Mouse (Mus musculus) CD4-positive, CD25-positive, alpha-beta regulatory T cell, adult 4 months (primary cell): ENCODE data around the gene Gm13283. TPM values are rescaled to one million over a fixed set of nuclear protein-coding genes. Genes with fewer than 3 reads are reported as not detected.
"Not testable (repeated sequence)": the region's sequence is repeated elsewhere in the genome, so short reads cannot be mapped to it uniquely, and the experiment has no call there.

Experiments used
- ATAC-seq: one replicate; pipeline ENCODE4 v1.8.0; 2017
- polyA plus RNA-seq, 2 experiments: library from polyadenylated mRNA; unstranded; fragments of 100-300 nt; shearing (Covaris generic); gene quantifications; one replicate each; pipeline ENCODE4 v1.2.1; 2017

Gene Gm13283
- polyA plus RNA-seq, 2 experiments from 2014 or later = 0.28 TPM; not detected in 1

- ATAC-seq = not testable (repeated sequence)
These were observed 3.6 kb downstream of the Gm13283 start for GRCm38 (mm10) chr4:88763384-88764018.

DNA sequence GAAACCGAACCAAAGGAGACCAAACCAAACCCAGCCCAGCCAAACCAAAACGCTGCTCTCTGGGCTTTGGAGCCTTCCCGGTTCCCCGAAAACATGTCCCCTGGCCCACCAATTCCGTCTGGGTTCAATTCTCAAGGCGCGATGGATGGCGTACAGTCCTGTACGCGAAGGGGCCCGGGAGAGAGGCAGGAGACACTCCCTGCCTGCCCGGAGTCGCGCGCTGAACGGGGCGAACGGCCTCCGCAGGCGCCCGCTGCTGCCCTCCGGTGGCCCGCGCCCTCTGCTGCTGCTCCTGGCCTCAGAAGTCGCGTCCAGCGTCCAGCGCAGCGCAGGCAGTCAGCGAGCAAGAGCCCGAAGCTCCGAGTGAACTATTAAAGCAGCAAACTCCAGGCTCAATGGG lies 13.6 kb downstream of the Gm13283 start, which contains the start of gene Gm13290:
Gm13290 (plus strand) TSS at position 301 of the 400 bp plus-strand sequence.
- ATAC-seq = not testable (repeated sequence)

- not testable (repeated sequence) for ATAC-seq
These were observed 16.7 kb downstream of the Gm13283 start, which contains the start of gene Gm13289 for GRCm38 (mm10) chr4:88776622-88777021. Gm13289 (plus strand) TSS chr4:88776922.

DNA sequence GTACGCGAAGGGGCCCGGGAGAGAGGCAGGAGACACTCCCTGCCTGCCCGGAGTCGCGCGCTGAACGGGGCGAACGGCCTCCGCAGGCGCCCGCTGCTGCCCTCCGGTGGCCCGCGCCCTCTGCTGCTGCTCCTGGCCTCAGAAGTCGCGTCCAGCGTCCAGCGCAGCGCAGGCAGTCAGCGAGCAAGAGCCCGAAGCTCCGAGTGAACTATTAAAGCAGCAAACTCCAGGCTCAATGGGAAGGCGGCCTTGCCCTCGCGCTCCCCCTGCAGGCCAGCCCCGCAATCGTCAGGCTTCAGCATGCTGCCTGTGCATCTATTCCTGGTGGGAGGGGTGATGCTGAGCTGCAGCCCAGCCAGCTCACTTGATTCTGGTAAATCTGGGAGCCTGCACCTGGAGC lies 19.6 kb downstream of the Gm13283 start, which contains the start of gene Gm13272:
Gm13272 (plus strand) TSS at position 301 of the 400 bp plus-strand sequence.
- not testable (repeated sequence) for ATAC-seq

- ATAC-seq = not testable (repeated sequence)
These were observed 20.4 kb downstream of the Gm13283 start for GRCm38 (mm10) chr4:88780320-88780719.

- not testable (repeated sequence) for ATAC-seq
These were observed 21.9 kb downstream of the Gm13283 start, which contains the start of gene Ifnz for GRCm38 (mm10) chr4:88781831-88782230. Ifnz (plus strand) TSS chr4:88782131.

DNA sequence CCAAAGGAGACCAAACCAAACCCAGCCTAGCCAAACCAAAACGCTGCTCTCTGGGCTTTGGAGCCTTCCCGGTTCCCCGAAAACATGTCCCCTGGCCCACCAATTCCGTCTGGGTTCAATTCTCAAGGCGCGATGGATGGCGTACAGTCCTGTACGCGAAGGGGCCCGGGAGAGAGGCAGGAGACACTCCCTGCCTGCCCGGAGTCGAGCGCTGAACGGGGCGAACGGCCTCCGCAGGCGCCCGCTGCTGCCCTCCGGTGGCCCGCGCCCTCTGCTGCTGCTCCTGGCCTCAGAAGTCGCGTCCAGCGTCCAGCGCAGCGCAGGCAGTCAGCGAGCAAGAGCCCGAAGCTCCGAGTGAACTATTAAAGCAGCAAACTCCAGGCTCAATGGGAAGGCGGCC lies 22.4 kb downstream of the Gm13283 start:
- not testable (repeated sequence) for ATAC-seq

- ATAC-seq = not testable (repeated sequence)
These were observed 25.5 kb downstream of the Gm13283 start, which contains the start of gene Gm13276 for GRCm38 (mm10) chr4:88785409-88785808. Gm13276 (plus strand) TSS chr4:88785709.

DNA sequence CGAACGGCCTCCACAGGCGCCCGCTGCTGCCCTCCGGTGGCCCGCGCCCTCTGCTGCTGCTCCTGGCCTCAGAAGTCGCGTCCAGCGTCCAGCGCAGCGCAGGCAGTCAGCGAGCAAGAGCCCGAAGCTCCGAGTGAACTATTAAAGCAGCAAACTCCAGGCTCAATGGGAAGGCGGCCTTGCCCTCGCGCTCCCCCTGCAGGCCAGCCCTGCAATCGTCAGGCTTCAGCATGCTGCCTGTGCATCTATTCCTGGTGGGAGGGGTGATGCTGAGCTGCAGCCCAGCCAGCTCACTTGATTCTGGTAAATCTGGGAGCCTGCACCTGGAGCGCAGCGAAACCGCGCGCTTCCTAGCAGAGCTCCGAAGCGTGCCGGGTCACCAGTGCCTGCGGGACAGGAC lies 28.5 kb downstream of the Gm13283 start, which contains the start of gene Gm13277:
Gm13277 (plus strand) TSS at position 231 of the 400 bp plus-strand sequence.
- not testable (repeated sequence) for ATAC-seq

- not testable (repeated sequence) for ATAC-seq
These were observed 31.3 kb downstream of the Gm13283 start, which contains the start of gene Gm13278 for GRCm38 (mm10) chr4:88791250-88791649. Gm13278 (plus strand) TSS chr4:88791550.

GRCm38 (mm10) chr4:88793936-88794675 lies 34.2 kb downstream of the Gm13283 start, which contains the start of gene Gm13275:
Gm13275 (plus strand) TSS chr4:88794487.
- not testable (repeated sequence) for ATAC-seq

GRCm38 (mm10) chr4:88797097-88797496 lies 37.2 kb downstream of the Gm13283 start, which contains the start of gene Gm13279:
Gm13279 (plus strand) TSS chr4:88797397.
- not testable (repeated sequence) for ATAC-seq

- ATAC-seq = not testable (repeated sequence)
These were observed 39.4 kb downstream of the Gm13283 start, which contains the start of gene Gm13285 for GRCm38 (mm10) chr4:88799365-88799764. Gm13285 (plus strand) TSS chr4:88799665.

GRCm38 (mm10) chr4:88802954-88803353 lies 43.0 kb downstream of the Gm13283 start, which contains the start of gene Gm13287:
Gm13287 (plus strand) TSS chr4:88803254.
- not testable (repeated sequence) for ATAC-seq

GRCm38 (mm10) chr4:88805231-88805630 lies 45.3 kb downstream of the Gm13283 start, which contains the start of gene Gm13288:
Gm13288 (plus strand) TSS chr4:88805531.
- ATAC-seq = not testable (repeated sequence)

DNA sequence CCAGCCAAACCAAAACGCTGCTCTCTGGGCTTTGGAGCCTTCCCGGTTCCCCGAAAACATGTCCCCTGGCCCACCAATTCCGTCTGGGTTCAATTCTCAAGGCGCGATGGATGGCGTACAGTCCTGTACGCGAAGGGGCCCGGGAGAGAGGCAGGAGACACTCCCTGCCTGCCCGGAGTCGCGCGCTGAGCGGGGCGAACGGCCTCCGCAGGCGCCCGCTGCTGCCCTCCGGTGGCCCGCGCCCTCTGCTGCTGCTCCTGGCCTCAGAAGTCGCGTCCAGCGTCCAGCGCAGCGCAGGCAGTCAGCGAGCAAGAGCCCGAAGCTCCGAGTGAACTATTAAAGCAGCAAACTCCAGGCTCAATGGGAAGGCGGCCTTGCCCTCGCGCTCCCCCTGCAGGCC lies 45.8 kb downstream of the Gm13283 start:
- not testable (repeated sequence) for ATAC-seq

Other genes with a start within 250 kb of the Gm13283 start
- gene Ifnb1, start 237.3 kb upstream of the Gm13283 start, polyA plus RNA-seq = not detected
- not detected for gene Ifna15, start 201.9 kb upstream of the Gm13283 start, polyA plus RNA-seq
- not detected for gene Ifna14, start 188.3 kb upstream of the Gm13283 start, polyA plus RNA-seq
- gene Ifna9, start 167.7 kb upstream of the Gm13283 start, polyA plus RNA-seq = not detected
- not detected for gene Ifna12, start 156.7 kb upstream of the Gm13283 start, polyA plus RNA-seq
- not detected for gene C87499, start 125.7 kb upstream of the Gm13283 start, polyA plus RNA-seq
- gene Ifna13, start 115.7 kb upstream of the Gm13283 start, polyA plus RNA-seq = under 1 TPM in 1 of 2 experiments, not detected in 1; 0.40 TPM
- gene Ifna16, start 83.2 kb upstream of the Gm13283 start, polyA plus RNA-seq = not detected
- not detected for gene Ifna2, start 76.2 kb upstream of the Gm13283 start, polyA plus RNA-seq
- gene Ifnab, start 68.8 kb upstream of the Gm13283 start, polyA plus RNA-seq = not detected
- not detected for gene Gm26566, start 38.3 kb upstream of the Gm13283 start, polyA plus RNA-seq
- 10 to 100 TPM; 27.3 to 43.0 TPM for gene Klhl9, start 37.7 kb upstream of the Gm13283 start, polyA plus RNA-seq
- gene Gm13271, start 5.3 kb upstream of the Gm13283 start, polyA plus RNA-seq = not detected
- not detected for gene Gm13290, start 13.7 kb downstream of the Gm13283 start, polyA plus RNA-seq
- not detected for gene Gm13289, start 16.8 kb downstream of the Gm13283 start, polyA plus RNA-seq
- gene Gm13272, start 19.7 kb downstream of the Gm13283 start, polyA plus RNA-seq = not detected
- under 1 TPM in 1 of 2 experiments, not detected in 1; 0.79 TPM for gene Ifnz, start 22.0 kb downstream of the Gm13283 start, polyA plus RNA-seq
- not detected for gene Gm13276, start 25.6 kb downstream of the Gm13283 start, polyA plus RNA-seq
- not detected for gene Gm13277, start 28.5 kb downstream of the Gm13283 start, polyA plus RNA-seq
- gene Gm13278, start 31.4 kb downstream of the Gm13283 start, polyA plus RNA-seq = not detected
- not detected for gene Gm13275, start 34.4 kb downstream of the Gm13283 start, polyA plus RNA-seq
- gene Gm13279, start 37.3 kb downstream of the Gm13283 start, polyA plus RNA-seq = not detected
- not detected for gene Gm13285, start 39.5 kb downstream of the Gm13283 start, polyA plus RNA-seq
- not detected for gene Gm13287, start 43.1 kb downstream of the Gm13283 start, polyA plus RNA-seq
- not detected for gene Gm13288, start 45.4 kb downstream of the Gm13283 start, polyA plus RNA-seq
- gene Ifna7, start 56.1 kb downstream of the Gm13283 start, polyA plus RNA-seq = not detected
- gene Ifna11, start 59.8 kb downstream of the Gm13283 start, polyA plus RNA-seq = not detected
- gene Ifna6, start 67.3 kb downstream of the Gm13283 start, polyA plus RNA-seq = not detected
- not detected for gene Ifna5, start 75.4 kb downstream of the Gm13283 start, polyA plus RNA-seq
- gene Ifna4, start 81.7 kb downstream of the Gm13283 start, polyA plus RNA-seq = not detected
- not detected for gene Ifna1, start 90.0 kb downstream of the Gm13283 start, polyA plus RNA-seq
- not detected for gene Ifne, start 120.1 kb downstream of the Gm13283 start, polyA plus RNA-seq